Comparison of ENCODE assay signal across 8 mouse cellular contexts in genomic region chr2:30161809-30162208, GRCm38 (mm10). TPM values are rescaled to one million over a fixed set of nuclear protein-coding genes. Genes with fewer than 3 reads are reported as not detected.
DNase-seq lines count a peak whose midpoint lies in the region; ATAC-seq and TF ChIP-seq lines count a peak whose summit lies in the region.

No protein-coding gene starts in this region.

- no peak overlapping the region for H3K9ac ChIP-seq in liver, adult 2 months (ENCODE audit: low read depth, low read length)
- H3K9ac ChIP-seq in liver, embryonic 11.5 days (ENCODE audit: low read depth, low read length): no peak overlapping the region

- peak; percentile 32; the same call in 1 of the 2 replicates for TF ChIP-seq CTCF in liver, adult 2 months (IDR thresholded peaks at IDR 0.05; ENCODE audit: low read depth, low read length)

- H3K4me3 ChIP-seq in liver, adult 2 months (ENCODE audit: insufficient read depth, low read depth, low read length): no peak overlapping the region
- H3K4me3 ChIP-seq in liver, embryonic 11.5 days (ENCODE audit: low read depth, low read length): no peak overlapping the region

- no peaks in the 10 kb centered on the region for H3K27me3 ChIP-seq in liver, adult 2 months (ENCODE audit: control insufficient read depth, insufficient read depth, low read length)
- H3K27me3 ChIP-seq in liver, embryonic 11.5 days (replicated peaks; ENCODE audit: control insufficient read depth, insufficient read depth, low read length): no peaks in the 10 kb centered on the region

- H3K79me2 ChIP-seq in liver, adult 2 months (ENCODE audit: control insufficient read depth, insufficient read depth, low read length): no peaks in the 10 kb centered on the region

- H3K36me3 ChIP-seq in liver, adult 2 months (ENCODE audit: control insufficient read depth, insufficient read depth, low read length): no peaks in the 10 kb centered on the region
- no peaks in the 10 kb centered on the region for H3K36me3 ChIP-seq in liver, embryonic 11.5 days (ENCODE audit: control insufficient read depth, insufficient read depth, low read length)

- no peak overlapping the region for H3K4me2 ChIP-seq in liver, embryonic 11.5 days

- DNase-seq in cerebellum, postnatal 10 days: peak; percentile 59 to 70
- DNase-seq in cerebellum, adult 11 months: no peak
- peak; percentile 58 for DNase-seq in liver, adult 2 months (ENCODE audit: extremely low read depth, low read depth, low spot score)
- no peak for DNase-seq in liver, embryonic 11.5 days (ENCODE audit: low spot score)
- DNase-seq in embryo, embryonic 9.5 days (ENCODE audit: extremely low spot score): peak; percentile 45
- peak; percentile 39 for DNase-seq in retina, adult 2 months (ENCODE audit: low read depth, low spot score)
- no peak for DNase-seq in gastrocnemius, postnatal 36 days
- DNase-seq in neural tube, embryonic 10.5 days (ENCODE audit: extremely low spot score, low spot score): no peak

- no peaks in the 10 kb centered on the region for H3K4me1 ChIP-seq in liver, adult 2 months (ENCODE audit: control insufficient read depth, insufficient read depth, low read length)
- no peaks in the 10 kb centered on the region for H3K4me1 ChIP-seq in liver, embryonic 11.5 days (replicated peaks; ENCODE audit: control insufficient read depth, insufficient read depth, low read length)

- peaks cover 11% of the 10 kb centered on the region for H3K9me3 ChIP-seq in liver, embryonic 11.5 days (ENCODE audit: control insufficient read depth, low read length)

- no peak for ATAC-seq in liver, embryonic 11.5 days (replicated peaks; ENCODE audit: low FRiP score)

- no peak overlapping the region for H3K27ac ChIP-seq in liver, adult 2 months (replicated peaks; ENCODE audit: insufficient read depth, low read depth, low read length)
- H3K27ac ChIP-seq in liver, embryonic 11.5 days (ENCODE audit: low read depth, low read length): no peak overlapping the region

- no peak for TF ChIP-seq POLR2A in liver, adult 2 months (IDR thresholded peaks at IDR 0.05; ENCODE audit: extremely low read depth, insufficient read depth, low read length)

- intact Hi-C loops in gastrocnemius, postnatal 36 days (cut with DNase I): no loop called here

RNA-seq across cellular contexts. Expression of gene Endog, which starts 9.5 kb away (rescaled TPM):
- 78.7 and 101 TPM in 2 replicates for total RNA-seq in liver, adult 2 months (2014; rRNA removed)
- 122 and 132 TPM in 2 replicates for polyA plus RNA-seq in liver, adult 2 months (2012; rRNA removed)
- polyA plus RNA-seq in liver, embryonic 11.5 days (2014; fragmentation: Nextera tagmentation; extraction: Ambion mirVana): 27.1 and 29.1 TPM in 2 replicates
- 10 to 100 TPM; 51.4 to 54.6 TPM for total RNA-seq in gastrocnemius, postnatal 36 days (2021)

RNA-seq across cellular contexts. Expression of gene Spout1, which starts 16.4 kb away (rescaled TPM):
- 12.9 and 13.1 TPM in 2 replicates for total RNA-seq in liver, adult 2 months (2014; rRNA removed)
- 14.0 and 14.9 TPM in 2 replicates for polyA plus RNA-seq in liver, adult 2 months (2012; rRNA removed)
- polyA plus RNA-seq in liver, embryonic 11.5 days (2014; fragmentation: Nextera tagmentation; extraction: Ambion mirVana): 85.0 and 87.2 TPM in 2 replicates
- total RNA-seq in gastrocnemius, postnatal 36 days (2021): 1 to 10 TPM; 4.5 to 4.8 TPM

RNA-seq across cellular contexts. Expression of gene Tbc1d13, which starts 28.3 kb away (rescaled TPM):
- total RNA-seq in liver, adult 2 months (2014; rRNA removed): 25.8 and 26.6 TPM in 2 replicates
- 36.3 and 42.6 TPM in 2 replicates for polyA plus RNA-seq in liver, adult 2 months (2012; rRNA removed)
- polyA plus RNA-seq in liver, embryonic 11.5 days (2014; fragmentation: Nextera tagmentation; extraction: Ambion mirVana): 6.9 and 9.2 TPM in 2 replicates
- total RNA-seq in gastrocnemius, postnatal 36 days (2021): 10 to 100 TPM; 11.4 to 12.2 TPM

RNA-seq across cellular contexts. Expression of gene Zer1, which starts 37.4 kb away (rescaled TPM):
- total RNA-seq in liver, adult 2 months (2014; rRNA removed): 7.1 and 9.5 TPM in 2 replicates
- polyA plus RNA-seq in liver, adult 2 months (2012; rRNA removed): 25.4 and 27.1 TPM in 2 replicates
- polyA plus RNA-seq in liver, embryonic 11.5 days (2014; fragmentation: Nextera tagmentation; extraction: Ambion mirVana): 4.7 and 6.2 TPM in 2 replicates
- 10 to 100 TPM; 19.9 to 21.7 TPM for total RNA-seq in gastrocnemius, postnatal 36 days (2021)

RNA-seq across cellular contexts. Expression of gene Kyat1, which starts 43.8 kb away (rescaled TPM):
- total RNA-seq in liver, adult 2 months (2014; rRNA removed): 169 and 184 TPM in 2 replicates
- 267 and 378 TPM in 2 replicates for polyA plus RNA-seq in liver, adult 2 months (2012; rRNA removed)
- polyA plus RNA-seq in liver, embryonic 11.5 days (2014; fragmentation: Nextera tagmentation; extraction: Ambion mirVana): 17.7 and 18.2 TPM in 2 replicates
- 10 to 100 TPM; 26.8 to 29.5 TPM for total RNA-seq in gastrocnemius, postnatal 36 days (2021)

Comparison
In these comparisons a context has a peak if more than half of its experiments do, and no peak if none do; other contexts are left out.
1. DNase-seq: peak in cerebellum, postnatal 10 days (2 of 2), liver, adult 2 months (single experiment), embryo, embryonic 9.5 days (single experiment) and retina, adult 2 months (single experiment); none in cerebellum, adult 11 months (single experiment), liver, embryonic 11.5 days (single experiment), gastrocnemius, postnatal 36 days (0 of 2) and neural tube, embryonic 10.5 days (single experiment).